Mouse (Mus musculus) stomach, postnatal 0 days (tissue): ENCODE data around the gene Dnah8. TPM values are rescaled to one million over a fixed set of nuclear protein-coding genes. Genes with fewer than 3 reads are reported as not detected.

Experiments
- ATAC-seq: fragments of 200-750 bp; cut with Nextera tagmentation; 2 replicates; pipeline ENCODE4 v1.8.0; 2017; ENCODE audit not compliant: low FRiP score, low TSS enrichment
- DNase-seq: peaks from one replicate; pipeline ENCODE4 v3.0.0-alpha.2; 2016; ENCODE audit warnings: low spot score
- H3K27ac ChIP-seq: fragments of 300-500 bp; sonication (generic); replicated peaks from 2 replicates; pipeline ENCODE4 v1.5.1; 2014; ENCODE audit warnings: mild to moderate bottlenecking, control low read depth
- H3K27me3 ChIP-seq: fragments of 300-500 bp; sonication (generic); 2 replicates; pipeline ENCODE4 v1.6.1; 2014; ENCODE audit warnings: low read length; ENCODE audit not compliant: control insufficient read depth, insufficient read depth
- H3K36me3 ChIP-seq: fragments of 300-500 bp; sonication (generic); 2 replicates; pipeline ENCODE4 v1.6.1; 2014; ENCODE audit warnings: low read length, mixed read lengths; ENCODE audit not compliant: control insufficient read depth, insufficient read depth
- H3K4me1 ChIP-seq: fragments of 300-500 bp; sonication (generic); replicated peaks from 2 replicates; pipeline ENCODE4 v1.6.1; 2014; ENCODE audit warnings: antibody characterized with exemption; ENCODE audit not compliant: control insufficient read depth, insufficient read depth
- H3K4me2 ChIP-seq: fragments of 300-500 bp; sonication (generic); replicated peaks from 2 replicates; pipeline ENCODE4 v1.6.1; 2014; ENCODE audit warnings: low read depth, mild to moderate bottlenecking, control low read depth, moderate library complexity
- H3K4me3 ChIP-seq: fragments of 300-500 bp; sonication (generic); 2 replicates; pipeline ENCODE4 v1.5.1; 2014; ENCODE audit warnings: low read depth, low read length, control low read depth
- H3K9ac ChIP-seq: fragments of 300-500 bp; sonication (generic); 2 replicates; pipeline ENCODE4 v1.6.1; 2014; ENCODE audit warnings: mild to moderate bottlenecking, low read length, control low read depth, mixed read lengths
- H3K9me3 ChIP-seq: fragments of 300-500 bp; sonication (generic); 2 replicates; pipeline ENCODE4 v1.6.1; 2016; ENCODE audit warnings: low read length; ENCODE audit not compliant: control insufficient read depth
- CTCF ChIP-seq: IDR thresholded peaks from 2 replicates; pipeline ENCODE4 v1.5.1; 2016; ENCODE audit warnings: antibody characterized with exemption, low read depth, mild to moderate bottlenecking, moderate library complexity
- EP300 ChIP-seq: optimal IDR thresholded peaks from 2 replicates; pipeline ENCODE3; 2016; ENCODE audit warnings: antibody characterized with exemption
- WGBS: fragments of 180-500 bp; shearing (Covaris S2); extraction: QIAGEN DNeasy Blood & Tissue Kit; methylation state at CpG from one replicate; pipeline ENCODE4 v1.1.7; 2014; 5-methylcytosine and 5-hydroxymethylcytosine counted together
- polyA plus RNA-seq: library from polyadenylated mRNA; unstranded; fragments of >200 nt; fragmentation: Nextera tagmentation; extraction: Ambion mirVana; gene quantifications from 2 replicates; pipeline ENCODE4 v1.2.1, GENCODE M21; 2015

Dnah8 gene
- polyA plus RNA-seq, 1 experiment from 2014 or later = 0.92 TPM

GRCm38 (mm10) chr17:30911732-30912088 lies 287.6 kb downstream of the Dnah8 start:
- TF ChIP-seq CTCF (no peak), EP300 (no peak)
- H3K4me3 ChIP-seq = no peak overlapping the region
- no peaks in the 10 kb centered on the region for H3K9me3 ChIP-seq
- H3K27ac ChIP-seq = no peak overlapping the region
- H3K9ac ChIP-seq = no peak overlapping the region
- ATAC-seq = no peak
- WGBS = 37% methylated on average over 8 of the region's 8 CpGs
- no peaks in the 10 kb centered on the region for H3K27me3 ChIP-seq
- H3K36me3 ChIP-seq = no peaks in the 10 kb centered on the region
- no peaks in the 10 kb centered on the region for H3K4me1 ChIP-seq
- DNase-seq = no peak
- H3K4me2 ChIP-seq = no peak overlapping the region

GRCm38 (mm10) chr17:30912536-30912935 lies 288.4 kb downstream of the Dnah8 start:
- H3K4me2 ChIP-seq = no peak overlapping the region
- 72% methylated on average over 5 of the region's 5 CpGs for WGBS
- no peaks in the 10 kb centered on the region for H3K27me3 ChIP-seq
- H3K4me1 ChIP-seq = no peaks in the 10 kb centered on the region
- DNase-seq (no peak), ATAC-seq (no peak)
- no peaks in the 10 kb centered on the region for H3K9me3 ChIP-seq
- no peak overlapping the region for H3K27ac ChIP-seq
- H3K9ac ChIP-seq = no peak overlapping the region
- TF ChIP-seq EP300 (no peak), CTCF (no peak)
- H3K4me3 ChIP-seq = no peak overlapping the region
- H3K36me3 ChIP-seq = no peaks in the 10 kb centered on the region

- TF ChIP-seq CTCF (no peak), EP300 (no peak)
- DNase-seq = no peak
- H3K9me3 ChIP-seq = no peaks in the 10 kb centered on the region
- H3K4me1 ChIP-seq = no peaks in the 10 kb centered on the region
- H3K4me3 ChIP-seq = no peak overlapping the region
- H3K36me3 ChIP-seq = no peaks in the 10 kb centered on the region
- no peak overlapping the region for H3K9ac ChIP-seq
- H3K27ac ChIP-seq = no peak overlapping the region
- no peak for ATAC-seq
- no peaks in the 10 kb centered on the region for H3K27me3 ChIP-seq
- no peak overlapping the region for H3K4me2 ChIP-seq
These were observed 290.1 kb downstream of the Dnah8 start for GRCm38 (mm10) chr17:30914264-30914663.

GRCm38 (mm10) chr17:30923566-30923965 lies 299.4 kb downstream of the Dnah8 start:
- 45% methylated on average over 4 of the region's 4 CpGs for WGBS
- no peak overlapping the region for H3K9ac ChIP-seq
- no peak overlapping the region for H3K4me3 ChIP-seq
- no peaks in the 10 kb centered on the region for H3K36me3 ChIP-seq
- no peaks in the 10 kb centered on the region for H3K4me1 ChIP-seq
- DNase-seq (no peak), ATAC-seq (no peak)
- H3K27me3 ChIP-seq = no peaks in the 10 kb centered on the region
- no peak overlapping the region for H3K27ac ChIP-seq
- H3K4me2 ChIP-seq = no peak overlapping the region
- no peaks in the 10 kb centered on the region for H3K9me3 ChIP-seq
- TF ChIP-seq EP300 = no peak
- TF ChIP-seq CTCF = peak; percentile 29; the same call in 1 of the 2 replicates

Other genes with a start within 250 kb of the Dnah8 start
- 32.9 and 34.6 TPM in 2 replicates for gene Btbd9, start 47.9 kb upstream of the Dnah8 start, polyA plus RNA-seq
- gene Glo1, start 2.5 kb downstream of the Dnah8 start, polyA plus RNA-seq = 172 and 190 TPM in 2 replicates